Mouse (Mus musculus) kidney, postnatal 36 days (tissue): Measurements from ENCODE around the gene Rala.

ENCODE experiments used
- DNase-seq, 2 experiments: peaks; one replicate each; pipeline ENCODE4 v3.0.0; 2021 to 2022; ENCODE audit warnings: mixed read lengths in 2 of 2

Gene Rala

DNA sequence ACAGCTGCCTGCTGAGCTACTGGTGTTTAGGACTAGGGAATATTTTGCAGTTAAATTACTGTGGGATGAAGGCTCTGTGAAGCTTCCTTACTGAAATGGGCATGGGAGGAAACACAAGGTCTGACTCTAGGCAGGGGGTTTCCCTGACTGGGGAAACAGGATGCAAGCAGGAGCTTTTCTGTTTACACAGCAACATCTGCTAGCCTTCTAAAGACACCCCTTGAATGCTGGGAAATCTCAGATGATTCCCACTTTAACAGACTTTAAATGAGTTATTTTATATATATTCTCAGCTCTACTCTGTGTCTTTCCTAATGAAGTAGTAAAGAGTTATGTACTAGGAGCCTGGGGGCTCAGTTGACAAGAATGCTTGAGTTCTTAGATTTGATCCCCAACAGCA lies 65.0 kb downstream of the Rala start:
- no peak for DNase-seq

DNA sequence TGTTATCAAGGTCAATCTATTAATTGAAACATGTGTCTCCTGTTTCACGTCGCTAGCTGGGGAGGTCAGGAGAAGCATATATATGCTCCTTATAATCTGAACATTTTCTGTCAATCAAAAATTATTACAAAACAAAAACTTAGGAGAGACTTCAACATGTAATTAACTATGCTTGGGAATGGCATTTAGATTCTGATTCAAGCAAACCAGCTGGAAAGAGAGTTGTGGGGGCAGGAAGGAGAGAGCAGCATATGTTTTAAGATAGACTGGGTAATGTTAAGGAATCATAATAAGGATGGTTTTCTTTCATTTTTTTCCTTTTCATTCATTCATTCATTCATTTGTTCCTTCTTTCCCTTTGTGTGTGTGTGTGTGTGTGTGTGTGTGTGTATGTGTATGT lies 77.3 kb downstream of the Rala start:
- DNase-seq: no peak

DNA sequence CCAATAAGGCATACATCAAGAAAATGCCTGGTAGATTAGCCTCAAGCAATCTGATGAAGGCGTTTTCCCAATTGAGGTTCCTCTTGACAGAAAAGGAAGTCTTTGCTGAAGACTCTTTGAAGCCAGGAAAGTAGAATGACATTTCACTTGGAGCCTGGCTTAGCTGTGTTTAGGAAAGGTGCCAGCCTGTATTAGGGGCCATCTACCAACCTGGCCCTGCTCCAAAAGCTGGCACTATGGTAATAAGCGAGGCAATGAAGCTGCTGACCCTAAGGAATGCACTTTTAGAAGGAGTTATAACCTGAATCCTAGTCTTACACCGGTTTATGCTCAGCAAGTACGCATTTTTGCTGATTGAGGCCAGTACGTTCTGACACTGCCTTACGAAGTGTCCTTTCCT lies 83.5 kb downstream of the Rala start:
- DNase-seq: no peak

DNA sequence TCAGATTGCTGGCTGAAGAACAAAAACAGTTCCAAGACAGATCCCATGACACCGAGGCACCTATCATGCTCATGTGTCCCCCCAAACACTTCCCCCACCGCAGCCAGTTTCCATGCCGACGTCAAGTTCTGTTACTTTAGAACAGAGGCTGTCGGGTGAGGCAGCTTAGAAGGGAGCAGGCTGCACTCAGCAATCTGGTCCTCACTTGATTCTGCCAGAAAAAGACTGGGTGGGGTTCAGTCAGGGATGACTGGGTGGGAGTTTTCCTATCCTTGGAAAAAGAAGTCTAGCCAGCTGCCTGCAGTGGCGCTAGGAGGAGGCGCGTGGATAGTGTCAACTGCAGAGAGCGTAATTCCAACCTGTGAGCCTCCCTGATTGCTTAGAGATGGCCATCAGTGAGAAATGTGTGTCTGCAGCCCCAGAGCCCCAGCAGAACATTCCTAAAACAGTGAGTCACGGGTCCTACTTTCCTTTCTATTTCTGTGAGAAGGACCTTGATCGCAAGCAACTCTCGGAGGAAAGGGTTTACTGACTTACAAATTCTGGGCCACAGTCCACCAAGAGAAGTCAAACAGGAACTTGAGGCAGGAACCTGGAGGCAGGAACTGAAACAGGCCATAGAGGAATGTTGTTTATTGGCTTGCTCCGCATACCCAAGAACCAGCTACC lies 84.5 kb downstream of the Rala start:
- DNase-seq: no peak

DNA sequence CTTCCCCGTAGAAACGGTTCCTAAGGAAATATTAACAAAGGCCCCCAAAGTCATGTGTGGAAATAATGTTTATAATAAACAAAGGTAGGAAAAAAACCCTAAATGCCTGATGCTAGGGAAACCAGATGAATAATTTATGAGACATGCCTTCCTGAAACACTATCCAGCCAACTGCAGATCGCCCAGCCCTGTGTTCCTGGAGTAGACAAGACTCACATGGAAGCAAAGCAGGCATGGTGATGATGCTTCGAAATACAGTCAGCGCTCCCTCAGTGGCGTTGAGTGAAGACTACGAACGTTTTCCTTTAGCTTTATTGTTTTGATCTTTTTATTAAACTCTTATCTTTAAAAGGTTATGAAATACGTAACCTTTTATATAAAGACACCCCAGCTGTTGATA lies 87.0 kb downstream of the Rala start:
- DNase-seq: no peak

DNA sequence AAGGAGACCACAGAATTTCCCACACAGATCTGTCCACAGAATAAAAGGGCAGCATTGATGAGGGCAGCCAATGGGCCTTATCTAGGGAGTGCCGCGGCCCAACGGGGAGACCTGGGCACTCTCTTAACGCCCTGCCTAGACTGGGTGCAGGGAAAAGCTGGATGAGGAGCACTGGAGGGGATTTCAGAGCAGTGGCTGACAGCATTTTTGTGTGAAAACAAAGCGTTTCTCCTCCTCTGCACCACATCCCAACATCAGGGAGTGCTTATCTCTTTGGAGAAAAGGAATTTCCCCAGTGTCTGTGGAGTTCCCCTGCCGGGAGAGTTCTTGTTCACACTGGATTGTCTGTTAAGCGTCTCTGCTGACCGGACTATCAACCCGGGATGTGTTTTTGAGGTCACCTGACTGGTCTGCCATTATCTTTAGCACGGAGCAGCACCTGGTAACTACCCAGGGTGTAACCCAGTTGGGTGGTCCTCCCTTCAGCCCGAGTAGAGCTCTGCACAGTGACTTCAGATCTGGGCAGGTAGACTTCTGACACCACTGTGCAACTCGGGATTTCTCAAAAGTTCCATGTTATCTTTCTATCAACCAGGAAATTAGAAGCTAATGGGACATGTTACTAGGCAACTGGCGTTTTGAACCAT lies 88.4 kb downstream of the Rala start:
- no peak for DNase-seq

DNA sequence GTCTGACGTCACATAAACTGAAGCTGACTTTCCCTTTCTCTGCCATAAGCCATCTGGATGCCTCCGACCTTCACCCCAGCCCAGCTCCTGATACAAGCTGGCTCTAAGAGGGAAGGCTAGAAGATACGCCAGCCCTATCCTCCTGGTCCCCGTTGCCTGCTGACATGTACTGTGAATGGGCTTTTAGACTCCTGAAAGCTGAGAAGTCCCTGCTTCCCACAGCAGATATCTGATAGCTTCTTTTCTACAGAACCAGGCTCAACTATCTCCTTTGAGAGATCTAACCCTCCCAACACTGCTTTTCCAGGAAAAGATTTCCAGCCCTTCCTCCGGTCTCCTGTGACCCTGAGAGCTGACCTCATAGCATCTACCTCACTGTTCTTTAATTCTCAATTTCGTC lies 89.3 kb downstream of the Rala start:
- DNase-seq: no peak

DNA sequence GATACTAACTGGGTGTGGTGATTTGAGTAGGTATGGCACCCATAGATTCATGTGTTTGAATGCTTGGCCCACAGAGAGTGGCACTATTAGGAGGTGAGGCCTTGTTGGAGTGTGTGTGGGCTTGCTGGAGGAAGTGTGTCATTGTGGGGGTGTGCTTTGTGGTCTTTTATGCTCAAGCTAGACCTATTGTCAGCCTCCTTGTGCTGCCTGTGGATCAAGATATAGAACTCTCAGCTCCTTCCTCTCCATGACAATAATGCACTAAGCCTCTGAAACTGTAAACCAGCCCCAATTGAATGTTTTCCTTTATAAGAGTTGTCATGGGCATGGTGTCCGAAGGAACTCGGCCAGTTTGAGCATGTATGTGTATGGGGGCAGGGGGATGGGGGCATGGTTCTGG lies 100.7 kb downstream of the Rala start:
- DNase-seq: no peak

DNA sequence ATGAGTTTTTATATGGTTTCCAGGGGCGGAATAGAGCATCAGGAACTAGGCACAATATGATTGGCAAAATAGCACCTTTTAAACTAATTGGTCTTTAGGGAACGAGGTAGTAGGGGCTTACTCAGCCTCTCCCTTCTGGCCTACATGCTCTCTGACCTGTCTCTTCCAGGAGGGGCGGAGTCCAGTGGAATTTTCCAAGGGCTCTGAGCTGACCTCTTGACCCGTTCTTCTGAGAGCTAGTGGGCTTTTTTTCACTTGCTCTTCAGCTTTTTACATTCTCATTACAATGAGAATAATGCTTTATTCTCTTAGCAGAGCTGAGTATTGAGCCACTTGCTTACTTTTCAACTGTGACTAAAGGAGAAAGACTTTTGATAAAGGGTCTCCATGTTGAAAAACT lies 101.3 kb downstream of the Rala start:
- peak; percentile 35 to 47 for DNase-seq

DNA sequence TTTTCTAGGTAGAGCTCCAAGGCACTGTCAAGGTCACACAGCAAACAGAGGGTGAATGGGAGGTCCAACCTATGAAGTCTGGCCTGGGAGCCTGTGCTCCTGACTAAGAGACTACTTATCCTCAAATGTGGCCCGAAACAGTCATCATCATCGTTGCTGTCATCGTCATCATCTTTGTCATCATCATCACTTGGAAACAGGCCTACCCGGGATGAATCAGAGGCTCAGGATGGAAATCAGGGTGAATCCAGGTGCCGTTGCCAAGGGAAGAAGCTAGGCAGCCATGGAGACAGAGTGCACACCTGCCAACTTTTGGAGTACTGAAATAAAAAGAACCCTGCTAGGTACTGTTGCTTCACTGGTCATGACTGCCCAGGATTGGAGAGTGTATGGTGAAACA lies 104.9 kb downstream of the Rala start:
- no peak for DNase-seq

DNA sequence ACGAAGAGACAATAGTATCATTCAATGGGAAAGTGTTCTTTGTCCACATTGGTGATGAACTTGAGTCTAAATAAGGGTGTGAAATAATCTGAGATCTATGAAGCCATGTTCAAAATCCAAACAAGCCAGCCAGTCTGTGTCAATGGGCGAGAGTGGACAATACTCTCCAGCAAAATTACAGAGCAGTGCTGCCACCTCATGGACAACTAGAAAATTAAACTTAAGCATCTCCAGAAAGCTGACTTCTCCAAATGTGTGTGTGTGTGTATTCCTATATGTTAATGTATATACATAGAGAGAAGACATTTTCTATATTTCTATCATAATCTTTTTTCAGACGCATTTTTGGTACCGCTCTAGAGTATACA lies 105.6 kb downstream of the Rala start:
- peak; percentile 57 to 84 for DNase-seq

DNA sequence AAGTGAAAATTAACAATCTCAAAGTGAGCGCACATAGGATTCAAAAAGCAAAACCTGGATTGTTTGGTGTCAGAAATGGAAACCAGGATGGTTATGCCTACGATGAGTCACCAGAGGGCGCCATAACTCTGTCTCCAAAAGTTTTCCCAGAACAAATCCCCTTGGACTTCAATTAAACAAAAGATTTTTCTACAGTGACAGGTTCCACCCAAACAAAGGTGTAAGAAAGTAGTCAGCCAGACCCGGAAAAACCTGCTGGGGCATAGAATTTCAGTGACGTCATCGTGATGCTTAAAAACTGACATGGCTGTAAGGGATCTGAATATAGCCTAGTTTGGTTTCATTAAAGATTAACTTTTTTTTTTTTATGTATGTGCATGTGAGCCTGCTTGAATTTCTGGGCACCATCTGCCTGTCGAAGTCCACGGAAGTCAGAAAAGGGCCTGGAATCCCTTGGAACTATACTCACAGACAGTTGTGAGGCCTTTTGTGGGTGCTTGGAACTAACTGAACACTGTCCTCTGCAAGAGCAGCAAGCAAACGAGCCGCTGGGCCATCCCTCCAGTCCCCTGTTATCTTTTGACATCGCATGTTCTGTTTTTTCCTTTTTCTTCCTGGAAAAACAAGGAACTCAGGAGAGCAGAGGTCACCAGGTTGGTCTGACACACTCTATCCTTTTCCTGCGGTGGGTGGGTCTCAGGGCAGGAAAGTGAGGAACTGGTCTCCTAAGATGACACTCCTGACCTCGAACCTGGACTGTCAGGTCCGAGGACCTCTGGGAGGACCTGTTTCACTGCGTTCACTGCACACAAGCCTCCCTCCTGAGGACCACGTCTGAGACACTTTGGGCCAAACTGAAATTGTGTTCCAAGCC lies 106.2 kb downstream of the Rala start:
- DNase-seq: peak; percentile 28 to 67

DNA sequence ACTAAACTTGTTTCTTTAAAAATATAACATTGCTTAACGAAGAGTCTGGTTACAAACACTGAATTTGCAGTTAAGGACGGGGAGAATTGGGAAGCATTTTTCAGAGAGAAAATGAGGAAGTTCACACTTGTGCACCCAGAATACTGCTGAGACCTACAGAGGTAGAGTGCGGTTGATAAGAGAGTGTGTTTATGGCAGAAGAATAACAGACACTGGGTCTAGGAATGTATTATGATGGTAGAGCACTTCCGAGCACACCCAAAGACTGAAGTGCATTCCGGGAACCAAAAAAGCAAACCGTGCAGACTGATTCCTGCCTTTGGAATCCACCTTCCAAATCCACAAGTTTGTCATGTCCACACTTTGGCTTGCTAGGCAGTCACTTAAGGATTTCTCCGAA lies 107.2 kb downstream of the Rala start:
- DNase-seq: no peak

DNA sequence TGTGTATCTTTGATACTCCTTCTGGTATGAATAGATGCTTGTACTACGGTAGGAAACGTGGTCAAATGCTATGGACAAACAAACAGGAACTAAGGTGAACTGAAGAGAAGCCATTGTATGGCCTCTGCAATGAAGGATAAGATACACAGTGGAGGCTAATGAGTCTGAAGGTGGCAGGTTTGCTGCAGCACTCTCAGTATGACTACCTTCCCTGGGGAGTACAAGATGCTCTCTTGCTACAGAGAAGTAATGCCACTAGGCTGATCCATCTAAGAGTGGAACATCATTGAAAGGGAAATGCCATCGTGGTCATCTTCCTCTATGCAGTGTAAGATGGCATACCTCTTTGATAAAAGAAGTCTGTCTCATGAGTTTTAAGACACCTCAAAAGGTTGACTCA lies 111.1 kb downstream of the Rala start:
- no peak for DNase-seq
